Mouse (Mus musculus) lung, adult 18-20 months (tissue): ENCODE data around the gene Mindy1.
"Not testable (repeated sequence)": the region's sequence is repeated elsewhere in the genome, so short reads cannot be mapped to it uniquely, and the experiment has no call there.

Source experiments
- DNase-seq, 2 experiments: peaks; one replicate each; pipeline ENCODE4 v3.0.0; 2022; ENCODE audit warnings: mixed read lengths in 2 of 2

Gene Mindy1

GRCm38 (mm10) chr3:95324454-95325144 is 43.5 kb downstream of the Mindy1 start:
- DNase-seq = no peak

DNA sequence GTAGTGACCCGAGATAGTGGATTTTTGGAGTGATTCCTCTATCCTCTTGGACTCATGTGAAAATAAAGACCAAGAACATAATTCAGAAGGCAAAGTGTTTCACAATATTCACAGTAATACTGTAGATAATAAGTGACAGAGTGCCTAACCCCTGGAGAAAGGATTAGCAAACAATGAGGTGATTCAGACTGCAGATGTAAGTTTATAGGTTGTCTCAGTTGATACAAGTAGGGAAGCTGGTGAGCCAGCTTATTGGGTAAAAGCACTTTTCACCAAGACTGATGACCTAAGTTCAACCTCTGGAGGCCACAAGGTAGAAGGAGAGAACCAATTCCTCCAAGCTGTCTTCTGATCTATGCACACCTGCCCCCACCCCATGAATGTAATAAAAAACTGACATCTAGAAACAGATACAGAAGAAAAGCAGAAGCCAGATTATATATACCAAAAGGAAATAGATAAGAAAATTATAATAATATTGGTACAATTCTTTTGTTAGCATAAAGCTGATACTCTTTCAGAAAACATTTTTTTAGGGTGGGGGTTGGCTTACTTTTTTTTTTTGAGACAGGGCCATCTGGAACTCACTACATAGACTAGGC is 47.8 kb downstream of the Mindy1 start:
- no peak for DNase-seq

GRCm38 (mm10) chr3:95331528-95331927 is 50.4 kb downstream of the Mindy1 start:
- DNase-seq = no peak

DNA sequence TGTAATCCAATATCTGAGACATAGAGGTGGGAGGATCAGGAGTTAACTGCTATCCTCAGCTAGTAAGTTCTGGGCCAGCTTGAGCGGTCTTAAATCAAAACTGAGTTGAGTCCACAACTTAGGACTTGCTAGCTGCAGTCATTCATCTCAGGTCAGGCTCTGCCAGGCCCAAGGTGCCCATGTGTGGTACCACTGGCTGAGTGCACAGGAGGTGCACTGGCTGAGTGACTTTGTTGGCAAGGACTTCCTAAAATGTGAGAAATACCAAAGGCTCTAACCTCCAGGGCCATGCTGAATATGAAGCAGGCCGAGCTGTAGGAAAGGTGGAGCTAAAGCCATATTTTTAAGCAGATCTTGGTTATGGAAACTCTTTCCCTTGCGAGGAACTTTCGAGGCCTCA is 56.2 kb downstream of the Mindy1 start:
- DNase-seq = no peak

GRCm38 (mm10) chr3:95338251-95338650 is 57.1 kb downstream of the Mindy1 start:
- no peak for DNase-seq

- DNase-seq = not testable (repeated sequence)
Observed at GRCm38 (mm10) chr3:95343356-95344000, 62.3 kb downstream of the Mindy1 start.
